Mouse (Mus musculus) liver, postnatal 0 days (tissue): Measurements from ENCODE around the gene Cbarp.

ENCODE experiments used
- CTCF ChIP-seq: sonication (generic); IDR thresholded peaks from 2 replicates; pipeline ENCODE4 v1.5.1; 2016; ENCODE audit warnings: antibody characterized with exemption, low read depth
- EP300 ChIP-seq: IDR thresholded peaks from 2 replicates; pipeline ENCODE4 v1.6.1; 2016; ENCODE audit warnings: antibody characterized with exemption, low read depth, mild to moderate bottlenecking

DNA sequence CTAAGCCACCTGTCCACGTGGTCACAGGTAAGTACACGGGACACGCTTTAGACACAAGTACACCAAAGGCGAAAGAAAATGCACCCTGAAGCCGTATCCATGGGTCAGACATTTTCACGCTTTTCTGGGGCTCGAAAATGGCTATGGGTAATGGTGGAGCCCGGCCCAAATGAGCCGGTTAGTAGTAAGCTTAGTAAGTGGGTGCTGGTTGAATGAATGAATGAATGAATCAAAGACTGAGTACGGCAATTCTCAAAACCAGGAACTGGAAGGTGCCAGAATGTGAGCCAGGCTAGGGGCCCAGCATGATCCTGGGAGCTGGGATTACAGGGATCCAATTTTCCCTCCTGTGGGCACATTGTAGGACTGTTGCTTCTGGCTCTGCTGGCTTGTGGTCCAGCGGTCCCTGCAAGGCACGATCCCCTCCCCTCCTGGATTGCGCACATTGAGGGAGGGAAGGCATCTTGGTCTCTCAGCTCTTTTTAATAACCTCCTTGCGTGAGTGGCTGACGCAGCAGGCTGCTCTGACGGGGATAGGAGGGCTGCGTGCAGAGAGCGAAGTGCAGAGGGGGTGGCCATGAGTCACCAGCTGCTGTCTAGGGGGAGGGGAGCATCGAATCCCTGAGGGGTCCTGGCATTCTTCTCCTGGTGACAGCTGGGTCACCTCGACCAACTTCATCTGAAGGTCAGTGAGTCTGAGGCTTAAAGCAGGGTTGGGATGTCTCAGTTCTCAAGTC lies 24.9 kb upstream of the Cbarp start, which contains the start of gene Cirbp:
- TF ChIP-seq EP300 (no peak), CTCF (no peak)
